Mouse (Mus musculus) gastrocnemius, adult 8-10 months (tissue): ENCODE measurements around the gene Lct. TPM values are rescaled to one million over a fixed set of nuclear protein-coding genes. Genes with fewer than 3 reads are reported as not detected.
"Not testable (repeated sequence)": the region's sequence is repeated elsewhere in the genome, so short reads cannot be mapped to it uniquely, and the experiment has no call there.

Experiments
- DNase-seq, 2 experiments: peaks; one replicate each; pipeline ENCODE4 v3.0.0; 2022; ENCODE audit warnings: low spot score in 2 of 2
- total RNA-seq, 4 experiments: library from RNA; stranded (reverse); gene quantifications; 2 replicates each; pipeline ENCODE4 v1.2.4; 2022

The Lct gene
- not detected for total RNA-seq

DNA sequence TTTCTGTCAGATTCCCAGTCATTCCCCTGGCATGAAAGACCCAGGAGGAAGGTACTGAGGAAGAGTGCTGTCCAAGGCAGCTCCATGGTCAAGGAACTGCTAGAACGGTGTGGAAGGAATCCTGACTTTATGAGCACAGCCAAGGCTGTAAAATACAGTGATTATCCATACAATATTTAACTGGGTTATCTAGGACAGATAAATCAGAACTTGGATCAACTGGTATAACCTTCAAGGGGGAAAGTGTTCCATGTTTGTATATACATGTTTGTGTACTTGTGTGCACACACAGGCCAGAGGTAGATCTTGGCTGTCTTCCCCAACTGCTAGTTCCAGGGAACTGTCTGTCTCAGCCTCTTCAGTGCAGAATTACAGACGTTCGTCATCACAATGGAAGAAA, at the start of gene Lct:
Gene Lct (minus strand): TSS at position 101 of the 400 bp plus-strand sequence.
- no peak for DNase-seq

- no peak for DNase-seq
Observed at GRCm38 (mm10) chr1:128376841-128377240, 48.7 kb upstream of the Lct start.

GRCm38 (mm10) chr1:128372143-128372860, 44.2 kb upstream of the Lct start:
- DNase-seq = no peak

DNA sequence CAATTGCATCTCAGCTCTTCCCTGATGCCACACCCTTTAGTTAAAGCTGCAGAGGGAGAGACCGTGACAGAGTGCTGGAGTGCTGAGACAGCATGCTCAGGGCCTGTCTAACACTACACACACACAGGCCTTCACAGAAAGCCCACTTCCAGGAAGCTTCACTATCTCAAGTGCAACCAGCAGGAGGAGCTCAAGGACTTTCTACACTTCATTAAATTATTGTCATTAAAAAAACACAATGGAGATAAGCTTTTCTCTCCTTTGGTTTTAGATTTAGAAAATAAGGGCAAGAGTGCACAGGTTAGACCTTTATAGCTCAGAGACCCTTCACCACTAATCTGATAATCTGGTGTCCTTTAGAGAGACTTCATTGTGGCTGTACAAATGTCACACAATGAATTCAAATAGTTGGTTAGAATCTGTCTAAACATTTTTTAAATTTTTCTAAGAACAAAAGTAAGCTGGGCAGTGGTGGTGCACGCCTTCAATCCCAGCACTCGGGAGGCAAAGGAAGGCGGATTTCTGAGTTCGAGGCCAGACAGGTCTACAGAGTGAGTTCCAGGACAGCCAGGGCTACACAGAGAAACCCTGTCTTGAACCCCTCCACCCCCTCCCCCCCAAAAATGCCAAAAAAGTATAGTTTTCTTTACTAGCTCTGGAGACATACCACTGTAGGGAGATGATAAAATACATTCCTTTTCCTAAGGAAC, 40.8 kb upstream of the Lct start:
- no peak for DNase-seq

DNA sequence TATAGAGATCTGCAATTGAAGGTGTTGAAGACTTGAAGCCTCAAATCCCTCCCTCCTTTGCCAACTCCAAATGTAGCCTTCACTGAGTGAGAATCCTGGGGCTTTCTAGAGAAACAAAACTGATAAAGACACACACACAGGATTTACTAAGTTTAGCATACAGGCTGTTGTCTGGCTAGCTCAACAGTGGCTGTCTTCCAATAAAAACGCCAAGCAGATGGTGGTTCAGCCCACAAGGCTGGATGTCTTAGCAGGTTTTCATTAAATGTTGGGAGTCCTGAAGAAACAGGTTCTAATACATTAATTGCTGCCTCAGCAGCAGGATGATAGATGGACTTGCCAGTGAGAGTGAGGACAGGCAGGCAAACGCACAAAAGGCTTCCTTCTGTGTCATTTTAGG, 32.5 kb upstream of the Lct start:
- no peak for DNase-seq

GRCm38 (mm10) chr1:128359554-128360376, 31.6 kb upstream of the Lct start, which contains the start of gene Mcm6:
Mcm6 (minus strand) TSS chr1:128359664.
- DNase-seq = peak; percentile 84 to 87

DNA sequence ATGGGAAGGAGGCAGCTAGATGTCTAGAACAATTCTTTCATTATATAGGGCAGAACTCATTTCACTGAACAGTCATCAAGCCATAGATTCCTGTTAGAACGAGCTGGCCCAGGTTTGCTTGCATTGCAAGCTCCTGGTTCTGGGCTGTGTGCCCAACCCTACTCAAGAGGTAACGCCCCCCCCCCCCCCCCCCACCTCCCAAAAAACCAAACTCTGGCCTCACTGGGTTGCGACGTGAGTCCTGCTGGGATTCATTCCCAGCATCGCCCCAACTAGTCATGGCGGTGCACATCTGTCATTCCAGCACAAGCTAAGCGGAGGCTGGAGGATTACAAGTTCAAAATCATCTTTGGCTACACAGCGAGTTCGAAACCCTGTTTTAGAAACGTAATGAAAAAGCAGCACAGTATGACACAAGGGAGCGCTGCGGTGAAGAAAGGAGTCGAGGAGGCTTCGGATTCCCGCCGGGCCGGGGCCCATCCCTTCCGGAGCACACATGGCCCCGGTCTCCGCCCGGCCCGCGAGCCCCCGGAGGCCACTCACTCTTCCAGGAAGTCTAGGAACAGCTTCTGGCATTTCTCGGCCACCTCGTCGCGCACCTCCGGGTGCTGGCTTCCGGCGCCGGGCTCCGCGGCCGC, 30.9 kb upstream of the Lct start:
- DNase-seq = peak in 1 of 2 experiments; percentile 12

DNA sequence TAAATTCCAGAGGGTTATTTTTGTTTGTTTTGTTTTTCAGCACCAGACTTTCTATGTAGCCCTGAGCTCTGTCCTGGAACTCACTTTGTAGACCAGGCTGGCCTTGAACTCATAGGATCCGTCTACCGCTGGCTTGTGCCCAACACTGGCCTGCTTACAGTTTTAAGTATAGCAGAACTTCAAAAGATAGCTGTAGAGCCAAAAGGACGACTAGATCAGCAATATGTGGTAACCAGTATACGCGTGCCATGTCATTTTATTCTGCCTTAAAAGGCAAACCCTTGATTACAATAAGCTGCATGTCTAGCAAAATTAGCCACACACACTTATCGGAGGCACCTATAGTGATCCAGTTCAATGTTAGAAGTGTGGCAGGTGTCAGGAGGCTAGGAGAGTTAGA, 30.2 kb upstream of the Lct start:
- DNase-seq = no peak

GRCm38 (mm10) chr1:128357452-128357851, 29.3 kb upstream of the Lct start:
- DNase-seq = no peak

- no peak for DNase-seq
Observed at GRCm38 (mm10) chr1:128353092-128353491, 25.0 kb upstream of the Lct start.

GRCm38 (mm10) chr1:128344232-128344631, 16.1 kb upstream of the Lct start:
- DNase-seq = no peak

DNA sequence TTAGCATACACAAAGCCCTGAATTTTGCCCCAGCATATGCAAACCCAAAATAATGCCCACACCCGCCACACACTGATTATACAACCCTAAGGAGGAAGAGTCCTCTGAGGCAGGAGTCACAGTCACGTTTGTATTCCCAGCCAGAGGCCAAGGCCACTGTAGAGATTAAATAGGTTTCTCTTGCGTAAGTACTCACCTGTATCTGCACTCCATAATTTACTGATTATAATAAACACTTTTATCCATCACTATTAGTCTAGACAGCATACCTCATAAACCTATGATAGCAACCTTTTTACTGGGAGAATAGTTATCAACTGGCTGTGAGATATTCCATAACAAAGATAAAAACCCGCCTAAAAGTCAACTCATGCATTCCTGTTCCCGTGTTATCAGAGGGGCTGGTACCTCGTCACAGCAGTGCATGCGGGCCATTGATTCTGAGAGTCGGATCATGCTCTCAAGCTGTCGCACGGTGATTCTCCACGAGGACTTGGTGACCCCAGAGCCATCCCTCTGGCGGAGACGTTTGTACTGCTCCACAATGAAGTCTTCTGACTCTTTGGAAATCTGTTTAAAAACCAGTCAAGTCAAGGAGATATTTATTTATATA, 9.7 kb upstream of the Lct start:
- no peak for DNase-seq

- DNase-seq = no peak
Observed at GRCm38 (mm10) chr1:128330313-128330712, 2.2 kb upstream of the Lct start.

DNA sequence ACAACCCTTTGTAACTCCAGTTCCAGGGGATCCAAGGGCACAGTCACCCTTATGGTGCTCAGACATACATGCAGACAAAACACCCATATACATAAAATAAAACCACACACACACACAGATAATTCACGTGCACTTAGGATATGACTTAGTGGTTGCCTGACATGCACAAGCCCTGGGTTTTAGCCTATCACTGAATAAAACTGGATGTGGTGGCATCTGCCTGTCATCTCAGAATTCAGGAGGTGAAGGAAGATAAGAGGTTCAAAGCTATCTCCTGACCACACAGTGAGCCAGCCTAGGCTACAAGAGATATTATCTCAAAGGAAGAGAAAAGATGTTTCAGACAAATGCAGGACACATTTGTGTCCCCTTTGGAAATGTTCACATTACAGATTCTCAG, 953 bp downstream of the Lct start:
- no peak for DNase-seq

- DNase-seq = no peak
Observed at GRCm38 (mm10) chr1:128324776-128325175, 3.3 kb downstream of the Lct start.

DNA sequence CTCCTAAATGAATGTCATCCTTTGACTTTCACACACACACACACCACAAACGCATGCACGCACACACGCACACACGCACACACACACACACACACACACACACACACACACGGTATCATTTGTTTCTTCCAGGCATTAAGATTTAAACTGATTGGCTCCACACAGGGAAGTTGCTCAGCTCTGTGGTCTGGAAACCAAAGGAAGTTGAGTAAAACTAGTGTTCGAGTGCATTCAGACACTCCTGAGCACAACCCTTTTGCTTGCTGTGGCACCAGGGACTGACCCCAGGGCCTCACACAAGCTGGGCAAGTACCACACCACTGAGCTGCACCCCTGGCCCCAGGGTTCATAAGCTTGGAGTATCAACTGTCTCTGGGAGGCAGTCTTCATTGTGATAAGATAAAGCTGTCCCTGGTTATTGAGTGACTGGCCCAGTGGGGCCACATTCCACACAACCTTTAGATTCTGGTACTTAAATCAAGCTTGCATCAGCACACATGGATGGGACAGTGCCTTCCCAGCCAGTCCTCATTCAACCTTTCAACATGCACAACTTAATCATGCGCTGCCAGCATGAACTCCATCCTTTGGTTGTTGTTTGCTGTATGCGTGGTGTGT, 5.0 kb downstream of the Lct start:
- DNase-seq = no peak

- not testable (repeated sequence) for DNase-seq
Observed at GRCm38 (mm10) chr1:128319266-128319665, 8.9 kb downstream of the Lct start.

DNA sequence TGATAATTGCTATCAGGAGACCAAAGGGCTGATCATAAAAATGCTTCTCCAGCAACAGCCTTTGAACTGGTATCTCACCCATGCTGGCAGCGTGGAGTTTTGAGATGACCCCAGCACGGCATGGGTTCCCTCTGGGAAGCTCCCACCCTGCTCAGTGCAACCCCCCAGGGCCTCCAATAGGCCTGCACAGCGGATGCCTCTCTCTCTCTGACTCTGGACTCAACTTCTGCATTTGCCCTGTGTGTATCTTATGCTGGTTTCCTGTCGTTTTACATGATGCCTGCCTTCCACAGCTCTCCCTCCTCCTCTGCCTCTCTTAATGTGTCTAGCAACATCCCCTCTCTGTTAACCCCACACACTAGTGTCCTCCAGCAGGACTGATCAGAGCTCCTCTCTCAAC, 13.5 kb downstream of the Lct start:
- DNase-seq = no peak

- DNase-seq = no peak
Observed at GRCm38 (mm10) chr1:128309043-128309442, 19.1 kb downstream of the Lct start.

GRCm38 (mm10) chr1:128303900-128304299, 24.2 kb downstream of the Lct start:
- DNase-seq = no peak
